Comparison of ENCODE assay signal across 26 mouse cellular contexts in the genomic region with DNA sequence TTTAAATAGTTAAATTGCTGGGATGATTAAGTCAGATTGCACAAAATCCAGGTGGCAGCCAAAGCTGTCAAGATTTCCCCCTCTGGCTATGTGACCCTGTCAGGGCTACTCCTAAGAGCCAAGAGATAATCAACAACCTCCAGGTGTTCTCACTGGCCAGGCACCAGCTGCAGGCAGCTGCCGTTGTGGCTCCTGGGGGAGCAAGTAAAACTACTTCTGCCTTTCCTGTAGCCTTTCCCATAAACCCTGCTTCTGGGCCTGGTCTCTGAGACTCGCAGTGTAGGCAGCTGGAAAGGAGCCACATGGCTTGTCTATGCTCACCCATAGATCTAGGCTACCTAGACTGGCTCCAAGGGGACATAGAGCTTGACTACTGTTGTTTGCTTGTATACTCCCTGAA. TPM values are rescaled to one million over a fixed set of nuclear protein-coding genes. Genes with fewer than 3 reads are reported as not detected.
A peak's percentile ranks its signal among the peaks of the same experiment; 100 is the strongest.
DNase-seq lines count a peak whose midpoint lies in the region; ATAC-seq and TF ChIP-seq lines count a peak whose summit lies in the region.
"Had no signal": no experiment of that assay in that cellular context is flagged by ENCODE, and none has a peak within 500 bp of the region (broad histone marks: within the 10 kb centered on the region; RNA-seq: fewer than 3 reads in every experiment).

No protein-coding gene starts in this region.

- no peak for ATAC-seq in embryonic facial prominence, embryonic 11.5 days (replicated peaks; ENCODE audit: insufficient number of reproducible peaks, low FRiP score, low TSS enrichment, low read depth)
- peak; percentile 78; the same call in 1 of the 2 replicates for ATAC-seq in limb, embryonic 12.5 days (ENCODE audit: insufficient number of reproducible peaks, insufficient read depth, low FRiP score, low TSS enrichment, low read depth)
- ATAC-seq: forebrain, embryonic 13.5 days; inflammation-experienced regulatory T-cells, adult 6 months; midbrain, embryonic 13.5 days; Patski had no signal

- H3K4me3 ChIP-seq in embryonic facial prominence, embryonic 11.5 days (ENCODE audit: low read depth, low read length) = no peak overlapping the region
- H3K4me3 ChIP-seq in limb, embryonic 12.5 days (replicated peaks) = no peak overlapping the region
- H3K4me3 ChIP-seq: forebrain, embryonic 13.5 days; heart, embryonic 10.5 days; liver, embryonic 15.5 days; lung, embryonic 15.5 days; megakaryocyte, embryonic 14.5 days; midbrain, embryonic 13.5 days had no signal

- no peaks in the 10 kb centered on the region for H3K27me3 ChIP-seq in embryonic facial prominence, embryonic 11.5 days (ENCODE audit: control insufficient read depth, insufficient read depth, low read length)
- peaks cover 31% of the 10 kb centered on the region for H3K27me3 ChIP-seq in limb, embryonic 12.5 days

- WGBS in embryonic facial prominence, embryonic 11.5 days = 45% methylated on average over 2 of the region's 2 CpGs
- WGBS in limb, embryonic 12.5 days = 36% methylated on average over 2 of the region's 2 CpGs

- H3K4me2 ChIP-seq in embryonic facial prominence, embryonic 11.5 days (ENCODE audit: low read depth, low read length) = no peak overlapping the region
- H3K4me2 ChIP-seq in limb, embryonic 12.5 days = no peak overlapping the region
- H3K4me2 ChIP-seq: forebrain, embryonic 13.5 days; hindbrain, embryonic 14.5 days; liver, embryonic 15.5 days; lung, embryonic 15.5 days; midbrain, embryonic 13.5 days had no signal

- H3K36me3 ChIP-seq in embryonic facial prominence, embryonic 11.5 days (replicated peaks; ENCODE audit: control insufficient read depth, insufficient read depth, low read depth, low read length) = no peaks in the 10 kb centered on the region
- H3K36me3 ChIP-seq in limb, embryonic 12.5 days = no peaks in the 10 kb centered on the region
- H3K36me3 ChIP-seq: G1E; heart, embryonic 10.5 days; liver, embryonic 15.5 days; lung, embryonic 15.5 days; midbrain, embryonic 13.5 days had no signal

- H3K4me1 ChIP-seq in embryonic facial prominence, embryonic 11.5 days (ENCODE audit: control insufficient read depth, insufficient read depth, low read length) = no peaks in the 10 kb centered on the region
- no peaks in the 10 kb centered on the region for H3K4me1 ChIP-seq in limb, embryonic 12.5 days (replicated peaks)
- H3K4me1 ChIP-seq: forebrain, embryonic 13.5 days; heart, embryonic 10.5 days; liver, embryonic 15.5 days; lung, embryonic 15.5 days; megakaryocyte, embryonic 14.5 days; midbrain, embryonic 13.5 days had no signal

- peak; percentile 13 to 15 for DNase-seq in heart, adult 18-20 months
- DNase-seq in heart, postnatal 4 days = no peak
- peak; percentile 0 for DNase-seq in brain, embryonic 14.5 days (ENCODE audit: low read depth)
- peak; percentile 8 for DNase-seq in embryonic facial prominence, embryonic 11.5 days (ENCODE audit: low spot score)
- no peak for DNase-seq in neural tube, embryonic 10.5 days (ENCODE audit: extremely low spot score, low spot score)
- DNase-seq in thymus, postnatal 4 days = no peak
- DNase-seq: adrenal gland, postnatal 36 days; cerebellum, adult 11 months; cerebellum, postnatal 14 days; gastrocnemius, postnatal 25 days; heart, postnatal 36 days; kidney, adult 18-20 months; liver; lung, postnatal 36 days; thymus, postnatal 14 days had no signal

- H3K27ac ChIP-seq in embryonic facial prominence, embryonic 11.5 days (replicated peaks; ENCODE audit: low read depth, low read length) = no peak overlapping the region
- H3K27ac ChIP-seq in limb, embryonic 12.5 days = no peak overlapping the region
- H3K27ac ChIP-seq: forebrain, embryonic 13.5 days; heart, embryonic 10.5 days; hindbrain, embryonic 14.5 days; liver, embryonic 15.5 days; lung, embryonic 15.5 days; midbrain, embryonic 13.5 days had no signal

- no peak for TF ChIP-seq CTCF in brain, embryonic 14.5 days (IDR thresholded peaks at IDR 0.05; ENCODE audit: borderline replicate concordance, extremely low read depth, insufficient read depth, insufficient read length)

- H3K9ac ChIP-seq in embryonic facial prominence, embryonic 11.5 days (replicated peaks; ENCODE audit: low read length) = no peak overlapping the region
- no peak overlapping the region for H3K9ac ChIP-seq in limb, embryonic 12.5 days (replicated peaks)
- H3K9ac ChIP-seq: forebrain, embryonic 13.5 days; hindbrain, embryonic 14.5 days; liver, embryonic 15.5 days; lung, embryonic 15.5 days; midbrain, embryonic 13.5 days had no signal

- TF ChIP-seq POLR2A in brain, embryonic 14.5 days (IDR thresholded peaks at IDR 0.05; ENCODE audit: borderline replicate concordance, extremely low read depth, insufficient read depth, insufficient read length, poor library complexity, severe bottlenecking) = no peak

- H3K9me3 ChIP-seq in embryonic facial prominence, embryonic 11.5 days (replicated peaks; ENCODE audit: control insufficient read depth, low read length) = no peaks in the 10 kb centered on the region
- no peaks in the 10 kb centered on the region for H3K9me3 ChIP-seq in limb, embryonic 12.5 days
- H3K9me3 ChIP-seq: forebrain, embryonic 13.5 days; G1E; heart, embryonic 10.5 days; liver, embryonic 15.5 days; lung, embryonic 15.5 days; megakaryocyte, embryonic 14.5 days; midbrain, embryonic 13.5 days had no signal

RNA-seq across cellular contexts. Expression of gene Rlim, which starts 58.6 kb away (rescaled TPM):
- total RNA-seq in heart, adult 18-20 months (2021) = 10 to 100 TPM; 23.1 to 23.9 TPM
- total RNA-seq in heart, postnatal 4 days (2021) = 10 to 100 TPM; 46.3 to 50.0 TPM
- 18.2 and 24.2 TPM in 2 replicates for polyA plus RNA-seq in brain, embryonic 14.5 days (2012; rRNA removed)
- polyA plus RNA-seq in embryonic facial prominence, embryonic 11.5 days (2014; fragmentation: Nextera tagmentation; extraction: Ambion mirVana) = 40.1 and 43.1 TPM in 2 replicates
- polyA plus RNA-seq in limb, embryonic 12.5 days (2016; fragmentation: Nextera tagmentation; extraction: Ambion mirVana) = 45.3 and 48.8 TPM in 2 replicates

Comparison
In these comparisons a context has a peak if more than half of its experiments do, and no peak if none do; other contexts are left out.
1. DNase-seq: peak in heart, adult 18-20 months (2 of 2), brain, embryonic 14.5 days (single experiment) and embryonic facial prominence, embryonic 11.5 days (single experiment); none in heart, postnatal 4 days (single experiment), neural tube, embryonic 10.5 days (single experiment) and thymus, postnatal 4 days (single experiment).